ENCODE assay signal across 8 mouse cellular contexts in the genomic region with DNA sequence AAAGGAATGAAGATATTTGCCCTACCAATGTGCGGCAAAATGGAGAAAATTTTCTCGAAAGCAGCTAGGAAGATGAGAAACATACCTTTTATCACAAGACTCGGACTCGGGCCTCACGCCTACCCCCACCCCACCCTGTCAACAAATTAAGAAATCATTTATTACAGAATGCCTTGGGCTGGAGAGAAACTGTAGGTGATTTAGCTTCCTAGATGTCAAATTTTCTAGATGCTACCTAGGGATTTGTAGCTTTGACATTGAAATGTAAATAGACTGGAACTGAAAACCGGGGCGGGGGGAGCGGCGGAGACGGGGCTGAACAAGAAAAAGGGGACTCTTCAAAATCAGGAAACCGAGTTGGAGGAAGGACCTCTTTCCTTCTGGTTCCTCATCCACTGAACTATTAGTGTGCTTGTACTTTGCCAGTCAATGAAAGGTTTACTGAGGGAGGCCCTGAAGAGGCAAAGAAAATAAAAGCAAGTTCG. TPM values are rescaled to one million over a fixed set of nuclear protein-coding genes. Genes with fewer than 3 reads are reported as not detected.
DNase-seq lines count a peak whose midpoint lies in the region; ATAC-seq and TF ChIP-seq lines count a peak whose summit lies in the region.

No protein-coding gene starts in this region.

- H3K9me3 ChIP-seq in E14TG2a.4 (ENCODE audit: low read length), result no peaks in the 10 kb centered on the region
- no peaks in the 10 kb centered on the region for H3K9me3 ChIP-seq in embryonic facial prominence, embryonic 12.5 days
- no peaks in the 10 kb centered on the region for H3K9me3 ChIP-seq in hindbrain, postnatal 0 days (ENCODE audit: low read length)

- H3K36me3 ChIP-seq in E14TG2a.4 (ENCODE audit: insufficient read depth, low read length) (no peaks in the 10 kb centered on the region), macrophage (ENCODE audit: inconsistent target) (no peaks in the 10 kb centered on the region)
- H3K36me3 ChIP-seq in embryonic facial prominence, embryonic 12.5 days, result no peaks in the 10 kb centered on the region
- no peaks in the 10 kb centered on the region for H3K36me3 ChIP-seq in hindbrain, postnatal 0 days (ENCODE audit: insufficient read depth, low read length)

- WGBS in embryonic facial prominence, embryonic 12.5 days, result 29% methylated on average over 12 of the region's 12 CpGs
- WGBS in hindbrain, postnatal 0 days, result 24% methylated on average over 12 of the region's 12 CpGs
- 30% methylated on average over 12 of the region's 12 CpGs for WGBS in macrophage (ENCODE audit: missing documents)

- DNase-seq in heart, adult 8-10 months (ENCODE audit: low spot score), result peak; percentile 0
- no peak for DNase-seq in heart, postnatal 10 days
- no peak for DNase-seq in hindbrain, postnatal 0 days (ENCODE audit: low spot score)
- peak; percentile 12 for DNase-seq in thymus, postnatal 25 days
- no peak for DNase-seq in B cell, adult 2 months

- no peaks in the 10 kb centered on the region for H3K4me1 ChIP-seq in E14TG2a.4 (replicated peaks; ENCODE audit: low read depth, low read length)
- H3K4me1 ChIP-seq in embryonic facial prominence, embryonic 12.5 days, result no peaks in the 10 kb centered on the region
- no peaks in the 10 kb centered on the region for H3K4me1 ChIP-seq in hindbrain, postnatal 0 days (ENCODE audit: insufficient read depth, low read length)

- H3K27me3 ChIP-seq in E14TG2a.4 (ENCODE audit: insufficient read depth, low read length), result no peaks in the 10 kb centered on the region
- no peaks in the 10 kb centered on the region for H3K27me3 ChIP-seq in embryonic facial prominence, embryonic 12.5 days
- no peaks in the 10 kb centered on the region for H3K27me3 ChIP-seq in hindbrain, postnatal 0 days (ENCODE audit: insufficient read depth, low read length)

- H3K4me2 ChIP-seq in embryonic facial prominence, embryonic 12.5 days (replicated peaks), result peak overlapping the region; percentile 35
- H3K4me2 ChIP-seq in hindbrain, postnatal 0 days (ENCODE audit: low read depth, low read length), result peak overlapping the region; percentile 54

- no peak overlapping the region; the same call in 1 of the 2 replicates for H3K9ac ChIP-seq in embryonic facial prominence, embryonic 12.5 days
- peak overlapping the region; percentile 41; the same call in 1 of the 2 replicates for H3K9ac ChIP-seq in hindbrain, postnatal 0 days (replicated peaks; ENCODE audit: low read length)

- ATAC-seq in embryonic facial prominence, embryonic 12.5 days (ENCODE audit: insufficient number of reproducible peaks, insufficient read depth, low FRiP score, low TSS enrichment), result no peak
- peak; percentile 85 for ATAC-seq in hindbrain, postnatal 0 days

- H3K4me3 ChIP-seq in E14TG2a.4 (replicated peaks; ENCODE audit: low read length) (peak overlapping the region; percentile 75), macrophage (ENCODE audit: inconsistent target) (peak overlapping the region; percentile 49)
- H3K4me3 ChIP-seq in embryonic facial prominence, embryonic 12.5 days, result peak overlapping the region; percentile 42
- H3K4me3 ChIP-seq in hindbrain, postnatal 0 days (ENCODE audit: low read length), result peak overlapping the region; percentile 44

- H3K79me2 ChIP-seq in macrophage (ENCODE audit: inconsistent target), result no peaks in the 10 kb centered on the region

- H3K27ac ChIP-seq in embryonic facial prominence, embryonic 12.5 days, result no peak overlapping the region
- peak overlapping the region; percentile 66 for H3K27ac ChIP-seq in hindbrain, postnatal 0 days
- no peak overlapping the region for H3K27ac ChIP-seq in macrophage

- TF ChIP-seq CTCF in E14TG2a.4 (conservative IDR thresholded peaks at IDR 0.05; ENCODE audit: low read length), result no peak
- no peak for TF ChIP-seq CTCF in hindbrain, postnatal 0 days (IDR thresholded peaks at IDR 0.05; ENCODE audit: low read depth)

- intact Hi-C loops in heart, postnatal 10 days (cut with DNase I), result no loop called here

RNA-seq across cellular contexts. Expression of gene Zc4h2, which starts 0.3 kb away (rescaled TPM):
- total RNA-seq in heart, adult 8-10 months (2022), result 1 to 10 TPM; 1.1 to 1.5 (median 1.3) TPM
- 1 to 10 TPM; 2.4 to 3.4 TPM for total RNA-seq in heart, postnatal 10 days (2021)
- polyA plus RNA-seq in embryonic facial prominence, embryonic 12.5 days (2016; fragmentation: Nextera tagmentation; extraction: Ambion mirVana), result 32.2 and 32.9 TPM in 2 replicates
- total RNA-seq in hindbrain, postnatal 0 days (2014; rRNA removed), result 27.0 and 28.4 TPM in 2 replicates
- 40.7 and 44.4 TPM in 2 replicates for polyA plus RNA-seq in hindbrain, postnatal 0 days (2015; fragmentation: Nextera tagmentation; extraction: Ambion mirVana)
- total RNA-seq in macrophage (2018; cell fraction: chromatin; rRNA removed), result 1 to 10 TPM in 11 of 26 experiments, under 1 TPM in 9, not detected in 6; 0.37 to 2.2 (median 1.1) TPM
- 1 to 10 TPM; 2.2 to 4.6 (median 3.7) TPM for total RNA-seq in macrophage (2018; cell fraction: cytosol; rRNA removed)
- total RNA-seq in macrophage (2018; cell fraction: nucleus; rRNA removed), result 1 to 10 TPM in 18 of 26 experiments, under 1 TPM in 8; 0.40 to 6.0 (median 1.4) TPM
- polyA plus RNA-seq in macrophage (2018), result 3.5 to 4.2 TPM (median 3.5 TPM) in 3 replicates

RNA-seq across cellular contexts. Expression of gene Zc3h12b, which starts 52.8 kb away (rescaled TPM):
- 1 to 10 TPM in 2 of 4 experiments, under 1 TPM in 2; 0.69 to 1.5 (median 0.95) TPM for total RNA-seq in heart, adult 8-10 months (2022)
- total RNA-seq in heart, postnatal 10 days (2021), result 1 to 10 TPM; 1.5 to 1.6 TPM
- 5.3 and 5.4 TPM in 2 replicates for polyA plus RNA-seq in embryonic facial prominence, embryonic 12.5 days (2016; fragmentation: Nextera tagmentation; extraction: Ambion mirVana)
- total RNA-seq in hindbrain, postnatal 0 days (2014; rRNA removed), result 7.9 and 8.8 TPM in 2 replicates
- polyA plus RNA-seq in hindbrain, postnatal 0 days (2015; fragmentation: Nextera tagmentation; extraction: Ambion mirVana), result 3.7 and 4.6 TPM in 2 replicates
- 1 to 10 TPM in 4 of 26 experiments, under 1 TPM in 18, not detected in 4; 0.11 to 1.3 (median 0.46) TPM for total RNA-seq in macrophage (2018; cell fraction: chromatin; rRNA removed)
- total RNA-seq in macrophage (2018; cell fraction: cytosol; rRNA removed), result under 1 TPM; 0.07 to 0.29 (median 0.14) TPM
- under 1 TPM in 24 of 26 experiments, not detected in 2; 0.10 to 0.64 (median 0.42) TPM for total RNA-seq in macrophage (2018; cell fraction: nucleus; rRNA removed)
- 0.06 to 0.14 TPM (median 0.13 TPM) in 3 replicates for polyA plus RNA-seq in macrophage (2018)

Comparison
In these comparisons a context has a peak if more than half of its experiments do, and no peak if none do; other contexts are left out.
1. DNase-seq: peak in heart, adult 8-10 months (single experiment) and thymus, postnatal 25 days (single experiment); none in heart, postnatal 10 days (0 of 2), hindbrain, postnatal 0 days (single experiment) and B cell, adult 2 months (0 of 2).
2. Peak in every context shown above with its lines, with median percentiles within 50 percentile points of each other: H3K4me3 ChIP-seq.